Mouse (Mus musculus) embryonic facial prominence, embryonic 11.5 days (tissue): ENCODE results near the gene Tmem128. TPM values are rescaled to one million over a fixed set of nuclear protein-coding genes. Genes with fewer than 3 reads are reported as not detected.
A peak's percentile ranks its signal among the peaks of the same experiment; 100 is the strongest.

Source experiments
- ATAC-seq: fragments of 200-750 bp; cut with Nextera tagmentation; replicated peaks from 2 replicates; pipeline ENCODE4 v1.8.0; 2017; ENCODE audit warnings: low read depth; ENCODE audit not compliant: insufficient number of reproducible peaks, low FRiP score, low TSS enrichment
- DNase-seq: peaks from one replicate; pipeline ENCODE4 v3.0.0-alpha.2; 2015; ENCODE audit warnings: low spot score
- H3K27ac ChIP-seq: fragments of 300-500 bp; sonication (generic); replicated peaks from 2 replicates; pipeline ENCODE4 v1.5.1; 2014; ENCODE audit warnings: mild to moderate bottlenecking, low read depth, low read length, control low read depth
- H3K27me3 ChIP-seq: fragments of 300-500 bp; sonication (generic); 2 replicates; pipeline ENCODE4 v1.6.1; 2014; ENCODE audit warnings: mild to moderate bottlenecking, low read length, moderate library complexity, mixed read lengths; ENCODE audit not compliant: control insufficient read depth, insufficient read depth
- H3K36me3 ChIP-seq: fragments of 300-500 bp; sonication (generic); replicated peaks from 2 replicates; pipeline ENCODE4 v1.6.1; 2014; ENCODE audit warnings: low read depth, mild to moderate bottlenecking, low read length, moderate library complexity, mixed read lengths; ENCODE audit not compliant: control insufficient read depth, insufficient read depth
- H3K4me1 ChIP-seq: fragments of 300-500 bp; sonication (generic); 2 replicates; pipeline ENCODE4 v1.6.1; 2014; ENCODE audit warnings: low read length, mixed read lengths; ENCODE audit not compliant: control insufficient read depth, insufficient read depth
- H3K4me2 ChIP-seq: fragments of 300-500 bp; sonication (generic); 2 replicates; pipeline ENCODE4 v1.6.1; 2014; ENCODE audit warnings: low read depth, mild to moderate bottlenecking, control low read depth, low read length, moderate library complexity
- H3K4me3 ChIP-seq: fragments of 300-500 bp; sonication (generic); 2 replicates; pipeline ENCODE4 v1.5.1; 2014; ENCODE audit warnings: low read depth, low read length, control low read depth
- H3K9ac ChIP-seq: fragments of 300-500 bp; sonication (generic); replicated peaks from 2 replicates; pipeline ENCODE4 v1.6.1; 2014; ENCODE audit warnings: mild to moderate bottlenecking, control low read depth, low read length
- H3K9me3 ChIP-seq: fragments of 300-500 bp; sonication (generic); replicated peaks from 2 replicates; pipeline ENCODE4 v1.6.1; 2016; ENCODE audit warnings: mild to moderate bottlenecking, low read length, inconsistent platforms, mixed read lengths; ENCODE audit not compliant: control insufficient read depth
- WGBS: fragments of 180-500 bp; shearing (Covaris S2); extraction: QIAGEN DNeasy Blood & Tissue Kit; methylation state at CpG from one replicate; pipeline ENCODE4 v1.1.7; 2014; 5-methylcytosine and 5-hydroxymethylcytosine counted together
- polyA plus RNA-seq: library from polyadenylated mRNA; unstranded; fragments of >200 nt; fragmentation: Nextera tagmentation; extraction: Ambion mirVana; gene quantifications from 2 replicates; pipeline ENCODE4 v1.2.1, GENCODE M21; 2014

Gene Tmem128
- polyA plus RNA-seq, 1 experiment from 2014 or later: 86.1 TPM

DNA sequence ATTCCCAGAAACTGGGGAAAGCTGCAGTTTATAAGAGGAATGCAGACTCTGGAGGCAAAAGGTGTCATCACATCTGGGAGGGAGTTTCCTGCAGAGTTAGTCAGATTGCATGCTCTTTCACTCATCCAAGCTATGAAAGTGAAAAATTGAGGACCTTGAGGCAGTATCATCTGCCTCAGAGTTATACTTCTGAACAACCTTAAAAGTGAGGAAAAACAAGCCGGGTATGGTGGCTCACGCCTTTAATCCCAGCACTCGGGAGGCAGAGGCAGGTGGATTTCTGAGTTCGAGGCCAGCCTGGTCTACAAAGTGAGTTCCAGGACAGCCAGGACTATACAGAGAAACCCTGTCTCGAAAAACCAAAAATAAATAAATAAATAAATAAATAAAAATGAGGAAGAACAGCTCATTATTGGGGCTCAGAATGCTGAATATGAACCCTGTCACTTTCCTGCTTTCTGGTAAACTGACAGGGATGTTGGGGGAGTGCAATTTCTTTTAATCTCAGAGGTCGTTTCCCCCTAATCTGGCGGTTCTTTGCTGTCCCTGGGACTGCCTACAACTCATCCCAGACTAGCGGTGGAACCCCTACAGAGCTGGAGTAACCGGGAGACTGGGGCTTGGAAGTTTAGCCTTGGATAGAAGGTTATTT is 404 bp upstream of the Tmem128 start:
- H3K9ac ChIP-seq: peak overlapping the region; percentile 86
- H3K4me2 ChIP-seq: peak overlapping the region; percentile 81
- 42% methylated on average over 9 of the region's 9 CpGs for WGBS
- peak overlapping the region; percentile 81 for H3K4me3 ChIP-seq
- H3K27me3 ChIP-seq: no peaks in the 10 kb centered on the region
- ATAC-seq (no peak), DNase-seq (no peak)
- H3K27ac ChIP-seq: peak overlapping the region; percentile 71
- no peaks in the 10 kb centered on the region for H3K9me3 ChIP-seq
- H3K4me1 ChIP-seq: no peaks in the 10 kb centered on the region
- H3K36me3 ChIP-seq: peaks cover 3% of the 10 kb centered on the region

DNA sequence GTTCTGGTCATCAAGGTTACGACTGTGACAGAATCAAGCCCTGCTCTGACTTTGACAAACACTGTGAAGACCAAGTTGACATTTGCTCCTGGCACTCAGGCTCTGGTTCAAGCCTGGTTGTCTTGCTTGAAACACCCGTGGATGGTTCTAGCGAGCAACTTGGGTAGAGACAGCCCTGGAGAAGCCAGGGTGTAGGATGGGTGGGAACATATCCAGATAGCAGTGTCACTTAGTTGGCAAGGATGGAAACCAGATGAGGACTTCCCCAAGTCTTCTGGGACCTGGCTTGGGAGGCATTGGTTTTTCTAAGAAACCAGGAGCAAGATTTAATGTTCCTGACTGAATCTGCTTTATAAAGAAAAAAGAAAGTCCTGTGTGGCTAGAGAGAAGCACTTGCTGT is 11.0 kb downstream of the Tmem128 start:
- Histone ChIP-seq H3K27ac (no peak overlapping the region), H3K27me3 (peaks cover 15% of the 10 kb centered on the region), H3K36me3 (no peaks in the 10 kb centered on the region; the same call in 1 of the 2 replicates), H3K4me1 (no peaks in the 10 kb centered on the region), H3K4me2 (no peak overlapping the region), H3K4me3 (no peak overlapping the region), H3K9me3 (no peaks in the 10 kb centered on the region), H3K9ac (no peak overlapping the region)
- DNase-seq: no peak
- no peak for ATAC-seq
- WGBS: 88% methylated on average over 3 of the region's 3 CpGs

DNA sequence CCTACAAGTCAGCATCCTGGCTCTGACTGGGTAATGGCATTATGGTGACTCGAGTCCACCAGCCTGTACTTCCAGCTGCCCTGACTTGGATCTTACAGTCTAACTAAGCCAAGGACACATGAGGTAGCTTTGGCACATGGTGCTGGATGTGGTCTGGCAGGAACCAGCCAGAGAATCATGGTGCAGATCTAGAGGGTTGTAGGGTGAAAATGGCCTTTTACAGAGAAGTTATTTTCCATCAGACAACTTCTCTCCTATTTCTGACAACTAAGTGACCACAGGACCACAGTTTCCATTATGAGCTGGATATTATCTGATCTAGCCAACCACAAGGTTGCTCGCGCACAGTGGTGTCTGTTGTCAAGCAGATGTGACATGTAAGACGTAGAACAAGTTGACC is 13.8 kb downstream of the Tmem128 start:
- Histone ChIP-seq H3K27ac (no peak overlapping the region), H3K4me2 (no peak overlapping the region), H3K4me3 (no peak overlapping the region), H3K27me3 (peaks cover 37% of the 10 kb centered on the region), H3K9me3 (no peaks in the 10 kb centered on the region), H3K36me3 (no peaks in the 10 kb centered on the region), H3K9ac (no peak overlapping the region), H3K4me1 (peaks cover 11% of the 10 kb centered on the region)
- ATAC-seq (no peak), DNase-seq (no peak)
- WGBS: 82% methylated on average over 4 of the region's 4 CpGs

DNA sequence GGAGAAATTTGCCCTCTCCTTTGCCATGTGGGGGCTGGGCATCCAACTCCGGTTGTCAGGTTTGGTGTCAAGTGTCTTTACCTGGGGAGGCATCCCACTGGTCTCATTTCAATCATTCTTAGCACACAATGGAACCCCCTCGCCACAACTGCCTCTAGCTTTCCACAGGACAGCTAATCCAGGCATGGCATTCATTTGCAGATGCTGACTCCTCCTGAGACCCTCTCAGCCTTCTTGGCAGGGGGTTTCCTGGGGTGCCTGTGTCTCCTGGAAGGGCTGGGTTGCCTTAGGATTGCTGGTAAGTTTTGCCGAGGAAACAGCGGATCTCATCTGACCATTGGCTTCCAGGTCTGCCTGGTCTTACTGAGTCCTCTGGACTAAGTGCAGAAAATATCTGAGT is 15.8 kb downstream of the Tmem128 start, which contains the start of gene Otop1:
Gene Otop1, plus strand, starts transcription at position 202 of the 400 bp plus-strand sequence.
- no peaks in the 10 kb centered on the region for H3K9me3 ChIP-seq
- H3K4me1 ChIP-seq: peaks cover 11% of the 10 kb centered on the region
- H3K27me3 ChIP-seq: peaks cover 37% of the 10 kb centered on the region
- DNase-seq (no peak), ATAC-seq (no peak)
- peak within 1 kb of the TSS; percentile 27 for H3K4me3 ChIP-seq
- 0 out of 2 replicates have a peak within 1 kb of the TSS, but pooled peaks have one; percentile 8 for H3K9ac ChIP-seq
- no peak within 1 kb of the TSS for H3K27ac ChIP-seq
- WGBS: 4% methylated on average over 4 of the region's 4 CpGs
- H3K4me2 ChIP-seq: peak within 1 kb of the TSS; percentile 51; the same call in 1 of the 2 replicates
- no peaks in the 10 kb centered on the region for H3K36me3 ChIP-seq

DNA sequence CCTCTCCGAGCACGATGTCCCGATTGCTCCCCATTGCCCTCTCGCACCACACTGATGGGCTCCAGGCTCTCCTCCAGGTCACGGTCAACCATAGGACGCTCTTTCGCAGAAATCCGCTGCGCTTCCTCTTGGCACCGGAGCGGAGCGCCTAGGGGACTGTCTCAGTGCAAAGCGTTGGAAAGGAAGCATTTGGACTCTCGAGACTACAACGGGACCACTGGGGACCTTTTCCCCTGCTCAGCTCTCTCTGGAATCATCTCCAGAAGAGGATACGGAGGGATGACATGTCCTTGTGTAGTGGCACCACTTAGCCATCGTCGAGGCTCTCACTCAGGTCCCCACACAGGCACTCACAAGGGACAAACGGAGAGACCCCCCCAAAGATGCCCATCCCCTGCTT is 16.5 kb downstream of the Tmem128 start:
- 1% methylated on average over 19 of the region's 19 CpGs for WGBS
- peaks cover 11% of the 10 kb centered on the region for H3K4me1 ChIP-seq
- no peaks in the 10 kb centered on the region for H3K9me3 ChIP-seq
- H3K36me3 ChIP-seq: no peaks in the 10 kb centered on the region
- 0 out of 2 replicates have a peak overlapping the region, but pooled peaks have one; percentile 8 for H3K9ac ChIP-seq
- ATAC-seq (no peak), DNase-seq (no peak)
- no peak overlapping the region; the same call in 1 of the 2 replicates for H3K4me2 ChIP-seq
- no peak overlapping the region for H3K27ac ChIP-seq
- H3K4me3 ChIP-seq: peak overlapping the region; percentile 27; the same call in 1 of the 2 replicates
- H3K27me3 ChIP-seq: peaks cover 37% of the 10 kb centered on the region

DNA sequence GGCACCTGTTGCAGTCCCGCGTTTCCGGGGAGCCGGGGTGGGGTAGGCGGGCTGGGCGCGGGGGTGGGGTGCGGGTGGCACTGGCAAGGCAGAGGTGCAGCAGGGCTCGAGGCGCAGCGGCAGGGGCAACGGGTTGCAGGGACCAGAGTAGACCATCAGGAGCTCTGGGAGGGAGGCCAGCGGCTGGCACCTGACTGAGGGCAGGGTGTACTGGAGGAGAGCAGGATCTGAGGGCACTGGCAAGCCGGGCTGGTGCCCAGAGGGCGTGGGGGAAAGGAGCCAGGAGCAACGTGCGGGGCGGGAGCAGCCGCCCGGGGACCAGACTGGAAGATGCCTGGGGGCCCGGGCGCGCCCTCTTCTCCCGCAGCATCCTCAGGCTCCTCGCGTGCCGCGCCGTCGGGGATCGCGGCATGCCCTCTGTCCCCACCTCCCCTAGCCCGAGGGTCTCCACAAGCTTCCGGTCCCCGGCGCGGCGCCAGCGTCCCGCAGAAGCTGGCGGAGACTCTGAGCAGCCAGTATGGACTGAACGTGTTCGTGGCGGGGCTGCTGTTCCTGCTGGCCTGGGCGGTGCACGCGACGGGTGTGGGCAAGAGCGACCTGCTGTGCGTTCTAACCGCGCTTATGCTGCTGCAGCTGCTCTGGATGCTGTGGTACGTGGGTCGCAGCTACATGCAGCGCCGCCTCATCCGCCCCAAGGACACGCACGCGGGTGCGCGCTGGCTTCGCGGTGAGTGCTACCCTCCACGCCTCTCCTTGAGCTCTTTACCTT is 17.3 kb downstream of the Tmem128 start:
- Histone ChIP-seq H3K9ac (peak overlapping the region; percentile 23; the same call in 1 of the 2 replicates), H3K9me3 (no peaks in the 10 kb centered on the region), H3K4me1 (peaks cover 11% of the 10 kb centered on the region), H3K27ac (no peak overlapping the region), H3K4me3 (peak overlapping the region; percentile 27), H3K4me2 (peak overlapping the region; percentile 51), H3K36me3 (no peaks in the 10 kb centered on the region), H3K27me3 (peaks cover 37% of the 10 kb centered on the region)
- whole genome bisulfite sequencing: 2% methylated on average over 61 of the region's 65 CpGs
- peak; percentile 26; the same call in 1 of the 2 replicates for ATAC-seq
- DNase-seq: no peak

DNA sequence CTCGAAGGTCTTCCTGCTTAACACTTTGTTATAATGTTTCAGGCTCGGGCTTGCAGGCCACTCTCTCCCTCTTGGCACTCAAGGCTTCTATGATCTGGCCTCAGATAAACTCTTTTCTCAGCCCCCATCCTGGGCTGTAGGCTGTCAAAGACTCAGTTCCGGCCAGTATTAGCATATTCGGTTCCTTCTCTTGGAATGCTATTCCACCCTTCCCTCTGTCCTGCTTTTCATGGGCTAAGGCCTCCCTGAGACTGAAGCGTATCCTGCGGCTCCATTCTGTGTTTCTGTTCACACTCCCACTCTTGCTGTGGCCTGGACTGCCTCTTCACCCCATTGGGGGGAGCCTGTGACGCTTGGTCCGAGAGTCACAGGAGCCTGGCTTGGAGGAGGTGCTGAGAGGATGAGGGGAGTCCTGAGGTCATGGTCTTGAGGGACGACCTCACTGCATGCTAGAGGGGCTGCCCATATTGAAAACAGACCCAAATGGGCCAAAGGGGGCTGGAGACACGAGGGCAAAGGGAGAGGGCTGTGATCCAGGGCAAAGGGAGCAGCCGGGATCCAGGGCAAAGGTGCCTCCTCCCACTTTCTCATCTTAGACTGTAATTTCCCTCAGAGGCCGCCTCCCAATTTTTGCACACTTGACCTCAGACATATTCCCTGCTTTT is 18.1 kb downstream of the Tmem128 start:
- H3K27me3 ChIP-seq: peaks cover 37% of the 10 kb centered on the region

More for the DNA sequence above, 18.1 kb downstream of the Tmem128 start:
- Histone ChIP-seq H3K27ac (no peak overlapping the region), H3K4me1 (peaks cover 11% of the 10 kb centered on the region), H3K4me2 (no peak overlapping the region), H3K9me3 (no peaks in the 10 kb centered on the region), H3K4me3 (peak overlapping the region; percentile 27; the same call in 1 of the 2 replicates), H3K9ac (no peak overlapping the region), H3K36me3 (no peaks in the 10 kb centered on the region)
- 12% methylated on average over 12 of the region's 12 CpGs for WGBS
- DNase-seq: no peak
- ATAC-seq: no peak
